Mouse (Mus musculus): ENCODE measurements around the gene Wdr46. TPM values are rescaled to one million over a fixed set of nuclear protein-coding genes. Genes with fewer than 3 reads are reported as not detected.

Gene Wdr46
- polyA plus RNA-seq, 1 experiment from 2014 or later = 18.9 TPM

DNA sequence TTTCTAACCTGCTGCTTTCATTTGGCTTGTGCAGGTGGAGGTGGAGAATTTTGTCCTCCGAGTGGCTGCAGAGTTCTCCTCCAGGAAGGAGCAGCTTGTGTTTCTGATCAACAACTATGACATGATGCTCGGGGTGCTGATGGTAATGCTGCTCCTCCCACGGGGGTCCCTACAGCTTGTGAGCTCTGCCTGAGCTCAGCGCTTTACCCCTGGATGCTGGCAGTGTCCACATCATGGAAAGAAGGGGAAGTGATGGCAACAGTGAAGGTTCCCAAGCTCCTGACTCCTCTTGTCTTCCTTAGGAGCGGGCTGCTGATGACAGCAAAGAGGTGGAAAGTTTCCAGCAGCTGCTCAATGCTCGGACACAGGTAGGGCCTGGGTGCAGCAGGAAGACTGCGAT, 22.4 kb downstream of the Wdr46 start:
- Histone ChIP-seq H3K4me1 (ENCODE audit: control insufficient read depth, insufficient read depth, low read length) (no peaks in the 10 kb centered on the region), H3K27me3 (ENCODE audit: control insufficient read depth, insufficient read depth, low read length) (no peaks in the 10 kb centered on the region), H3K27ac (ENCODE audit: low read depth, low read length) (no peak overlapping the region), H3K9ac (replicated peaks; ENCODE audit: low read depth, low read length) (no peak overlapping the region), H3K4me3 (ENCODE audit: low read depth, low read length) (no peak overlapping the region), H3K36me3 (ENCODE audit: control insufficient read depth, insufficient read depth, low read length) (peaks cover 54% of the 10 kb centered on the region), H3K4me2 (ENCODE audit: low read depth, low read length) (no peak overlapping the region), H3K9me3 (ENCODE audit: control insufficient read depth, low read length) (no peaks in the 10 kb centered on the region)
- 97% methylated on average over 7 of the region's 7 CpGs for WGBS
- no peak for ATAC-seq (ENCODE audit: low read depth)

DNA sequence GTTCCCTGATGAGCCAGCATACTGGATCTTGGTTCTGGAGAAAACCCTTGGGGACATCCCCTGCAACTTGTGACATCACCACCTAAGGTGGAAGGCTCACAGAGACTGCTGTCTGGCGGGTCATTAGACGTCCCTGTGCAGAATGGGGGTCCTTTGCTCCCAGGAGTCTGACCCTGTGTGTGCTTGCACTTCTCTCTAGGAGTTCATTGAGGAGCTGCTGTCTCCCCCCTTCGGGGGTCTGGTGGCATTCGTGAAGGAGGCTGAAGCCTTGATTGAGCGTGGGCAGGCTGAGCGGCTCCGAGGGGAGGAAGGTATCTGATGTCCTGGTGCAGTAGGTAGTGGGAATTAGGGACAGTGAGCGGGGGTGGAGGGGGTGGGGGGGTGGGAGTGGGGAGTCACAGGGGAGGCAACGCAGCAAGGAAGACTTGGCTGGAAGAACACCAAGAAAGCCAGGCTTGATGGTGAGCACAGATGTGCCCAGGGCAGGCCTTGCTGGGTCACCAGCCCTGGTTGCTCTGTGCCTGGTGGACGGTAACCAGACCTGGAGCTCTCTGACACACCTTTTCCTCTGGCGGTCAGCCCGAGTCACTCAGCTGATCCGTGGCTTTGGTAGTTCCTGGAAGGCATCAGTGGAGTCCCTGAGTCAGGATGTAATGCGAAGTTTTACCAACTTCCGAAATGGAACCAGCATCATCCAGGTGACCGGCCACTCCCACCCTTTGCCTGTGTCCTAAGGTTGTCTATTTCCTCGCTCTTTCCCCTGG, 24.8 kb downstream of the Wdr46 start:
- Histone ChIP-seq H3K27ac (ENCODE audit: low read depth, low read length) (no peak overlapping the region), H3K4me2 (ENCODE audit: low read depth, low read length) (no peak overlapping the region), H3K9ac (replicated peaks; ENCODE audit: low read depth, low read length) (no peak overlapping the region), H3K36me3 (ENCODE audit: control insufficient read depth, insufficient read depth, low read length) (peaks cover 32% of the 10 kb centered on the region), H3K27me3 (ENCODE audit: control insufficient read depth, insufficient read depth, low read length) (no peaks in the 10 kb centered on the region), H3K9me3 (ENCODE audit: control insufficient read depth, low read length) (no peaks in the 10 kb centered on the region), H3K4me3 (ENCODE audit: low read depth, low read length) (no peak overlapping the region), H3K4me1 (ENCODE audit: control insufficient read depth, insufficient read depth, low read length) (no peaks in the 10 kb centered on the region; the same call in 1 of the 2 replicates)
- 95% methylated on average over 17 of the region's 17 CpGs for WGBS
- no peak for ATAC-seq (ENCODE audit: low read depth)

DNA sequence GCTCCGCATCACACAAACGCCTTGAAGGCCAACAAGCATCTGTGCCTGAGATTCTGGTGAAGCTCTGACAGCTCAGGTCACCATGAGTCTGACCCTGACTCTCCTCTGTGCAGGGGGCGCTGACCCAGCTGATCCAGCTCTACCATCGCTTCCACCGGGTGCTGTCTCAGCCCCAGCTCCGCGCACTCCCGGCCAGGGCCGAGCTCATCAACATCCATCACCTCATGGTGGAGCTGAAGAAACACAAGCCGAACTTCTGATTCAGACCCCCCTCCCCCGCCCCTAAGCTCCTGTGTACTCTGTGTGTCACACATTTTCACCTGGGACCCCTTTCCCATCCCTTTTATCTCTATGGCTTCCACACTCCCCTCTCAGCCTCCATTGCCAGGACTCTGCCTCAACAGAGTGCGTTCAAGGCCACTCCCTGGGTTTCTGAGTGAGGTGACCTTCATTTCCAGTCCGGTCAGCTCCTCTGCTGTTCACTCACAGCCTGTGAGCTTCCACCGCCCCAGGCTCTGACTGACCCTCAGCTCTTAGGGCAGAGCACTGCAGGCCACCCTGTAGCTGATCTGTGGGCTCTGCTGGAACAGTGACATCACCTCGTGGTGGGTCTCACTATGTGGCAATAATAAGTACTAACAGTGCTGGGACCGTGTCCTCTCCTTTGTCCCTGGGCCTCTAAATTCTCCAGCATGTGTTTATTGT, 25.5 kb downstream of the Wdr46 start:
- no peak overlapping the region for H3K4me3 ChIP-seq (ENCODE audit: low read depth, low read length)
- H3K4me1 ChIP-seq (ENCODE audit: control insufficient read depth, insufficient read depth, low read length) = no peaks in the 10 kb centered on the region; the same call in 1 of the 2 replicates
- H3K9me3 ChIP-seq (ENCODE audit: control insufficient read depth, low read length) = no peaks in the 10 kb centered on the region
- H3K9ac ChIP-seq (replicated peaks; ENCODE audit: low read depth, low read length) = no peak overlapping the region
- no peak overlapping the region for H3K4me2 ChIP-seq (ENCODE audit: low read depth, low read length)
- no peak for ATAC-seq (ENCODE audit: low read depth)
- H3K27me3 ChIP-seq (ENCODE audit: control insufficient read depth, insufficient read depth, low read length) = no peaks in the 10 kb centered on the region
- 89% methylated on average over 16 of the region's 16 CpGs for WGBS
- H3K36me3 ChIP-seq (ENCODE audit: control insufficient read depth, insufficient read depth, low read length) = peaks cover 31% of the 10 kb centered on the region
- no peak overlapping the region for H3K27ac ChIP-seq (ENCODE audit: low read depth, low read length)

DNA sequence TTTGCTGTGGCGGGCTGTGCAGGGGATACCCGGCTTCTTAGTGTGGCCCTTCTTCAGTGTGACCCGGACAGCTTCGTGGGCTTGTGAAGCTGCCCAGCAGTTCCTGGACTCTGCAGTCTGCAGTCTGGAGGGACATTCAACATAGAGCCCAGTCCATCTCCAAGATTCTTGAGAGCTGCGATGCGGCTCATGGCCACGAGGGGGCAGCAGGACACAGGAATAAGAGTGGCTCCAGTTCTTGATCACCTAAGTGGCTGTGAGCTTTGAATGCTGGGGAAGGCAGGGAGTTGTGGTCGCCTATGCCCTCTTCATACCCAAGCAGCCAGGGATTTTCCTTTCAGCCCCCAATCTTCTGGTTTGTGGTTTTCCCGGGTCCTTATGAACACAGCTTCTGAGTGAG, 28.0 kb downstream of the Wdr46 start:
- peak; percentile 75 for ATAC-seq (ENCODE audit: low read depth)
- Histone ChIP-seq H3K4me2 (ENCODE audit: low read depth, low read length) (no peak overlapping the region), H3K27me3 (ENCODE audit: control insufficient read depth, insufficient read depth, low read length) (no peaks in the 10 kb centered on the region), H3K4me3 (ENCODE audit: low read depth, low read length) (no peak overlapping the region), H3K9me3 (ENCODE audit: control insufficient read depth, low read length) (no peaks in the 10 kb centered on the region), H3K9ac (replicated peaks; ENCODE audit: low read depth, low read length) (no peak overlapping the region), H3K27ac (ENCODE audit: low read depth, low read length) (no peak overlapping the region), H3K36me3 (ENCODE audit: control insufficient read depth, insufficient read depth, low read length) (peaks cover 17% of the 10 kb centered on the region), H3K4me1 (ENCODE audit: control insufficient read depth, insufficient read depth, low read length) (no peaks in the 10 kb centered on the region; the same call in 1 of the 2 replicates)
- 1% methylated on average over 9 of the region's 9 CpGs for WGBS

DNA sequence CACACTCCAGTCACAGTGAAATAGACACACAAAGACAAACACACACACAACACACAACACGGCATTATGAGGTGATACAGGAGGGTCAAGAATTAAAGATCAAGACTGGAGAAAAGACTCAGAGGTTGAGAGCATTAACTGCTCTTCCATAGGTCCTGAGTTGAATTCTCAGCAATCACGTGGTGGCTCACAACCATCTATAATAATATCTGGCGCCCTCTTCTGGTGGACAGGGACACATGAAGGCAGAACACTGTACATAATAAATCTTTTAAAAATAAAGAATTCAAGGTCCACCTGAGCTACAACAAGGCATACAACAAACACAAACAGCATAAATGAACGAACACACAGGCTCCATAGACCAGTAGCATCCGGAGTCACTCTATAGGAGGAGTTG, 28.5 kb downstream of the Wdr46 start:
- peak; percentile 69; the same call in 1 of the 2 replicates for ATAC-seq (ENCODE audit: low read depth)
- Histone ChIP-seq H3K36me3 (ENCODE audit: control insufficient read depth, insufficient read depth, low read length) (peaks cover 17% of the 10 kb centered on the region), H3K4me1 (ENCODE audit: control insufficient read depth, insufficient read depth, low read length) (no peaks in the 10 kb centered on the region; the same call in 1 of the 2 replicates), H3K27me3 (ENCODE audit: control insufficient read depth, insufficient read depth, low read length) (no peaks in the 10 kb centered on the region), H3K9ac (replicated peaks; ENCODE audit: low read depth, low read length) (no peak overlapping the region), H3K9me3 (ENCODE audit: control insufficient read depth, low read length) (no peaks in the 10 kb centered on the region), H3K27ac (ENCODE audit: low read depth, low read length) (no peak overlapping the region), H3K4me2 (ENCODE audit: low read depth, low read length) (no peak overlapping the region), H3K4me3 (ENCODE audit: low read depth, low read length) (no peak overlapping the region)
- WGBS = 34% methylated on average over 5 of the region's 5 CpGs

DNA sequence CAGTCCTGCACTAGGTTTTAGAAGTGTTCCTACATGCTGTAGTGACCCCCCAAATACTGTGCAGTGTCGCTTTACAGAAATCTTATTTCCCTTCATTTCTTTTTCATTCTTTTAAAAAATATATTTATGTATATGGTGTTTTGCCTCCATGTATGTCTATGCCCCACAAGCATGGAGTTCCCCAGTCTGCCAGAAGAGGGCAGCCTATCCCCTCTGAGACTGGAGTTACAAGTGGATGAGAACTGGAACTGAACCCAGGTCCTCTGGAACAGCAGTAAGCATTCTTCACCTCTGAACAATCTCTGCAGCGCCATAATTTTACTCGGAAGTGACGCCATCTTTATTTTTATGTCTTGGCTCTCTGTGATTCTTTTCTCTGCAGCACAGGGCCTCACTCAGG, 28.9 kb downstream of the Wdr46 start:
- Histone ChIP-seq H3K4me1 (ENCODE audit: control insufficient read depth, insufficient read depth, low read length) (no peaks in the 10 kb centered on the region; the same call in 1 of the 2 replicates), H3K36me3 (ENCODE audit: control insufficient read depth, insufficient read depth, low read length) (peaks cover 17% of the 10 kb centered on the region), H3K4me2 (ENCODE audit: low read depth, low read length) (no peak overlapping the region), H3K27ac (ENCODE audit: low read depth, low read length) (no peak overlapping the region), H3K9me3 (ENCODE audit: control insufficient read depth, low read length) (no peaks in the 10 kb centered on the region), H3K27me3 (ENCODE audit: control insufficient read depth, insufficient read depth, low read length) (no peaks in the 10 kb centered on the region), H3K4me3 (ENCODE audit: low read depth, low read length) (no peak overlapping the region), H3K9ac (replicated peaks; ENCODE audit: low read depth, low read length) (no peak overlapping the region)
- ATAC-seq (ENCODE audit: low read depth) = no peak
- 76% methylated on average over 4 of the region's 4 CpGs for WGBS

DNA sequence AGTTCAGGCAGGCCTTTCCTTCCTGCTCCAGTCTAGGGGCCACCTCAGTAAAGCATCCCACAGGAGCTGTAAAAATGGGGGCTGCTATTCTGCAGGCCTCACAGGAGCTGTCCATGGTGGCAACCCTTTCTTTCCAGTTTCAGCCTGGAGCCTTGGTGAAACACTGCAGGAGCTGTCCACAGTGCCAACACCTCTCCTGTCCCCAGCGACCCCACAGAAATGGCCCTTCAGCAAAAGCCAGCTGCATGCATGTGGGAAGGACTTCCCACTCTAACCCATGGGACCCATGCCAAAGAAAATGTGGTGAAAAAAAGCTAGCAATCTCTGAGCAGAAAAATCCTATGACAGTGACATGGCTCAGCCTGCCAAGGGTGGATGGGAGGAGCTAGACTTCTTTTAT, 32.2 kb downstream of the Wdr46 start:
- ATAC-seq (ENCODE audit: low read depth) = no peak
- Histone ChIP-seq H3K4me3 (ENCODE audit: low read depth, low read length) (no peak overlapping the region), H3K27me3 (ENCODE audit: control insufficient read depth, insufficient read depth, low read length) (no peaks in the 10 kb centered on the region; the same call in 1 of the 2 replicates), H3K9ac (replicated peaks; ENCODE audit: low read depth, low read length) (no peak overlapping the region), H3K9me3 (ENCODE audit: control insufficient read depth, low read length) (no peaks in the 10 kb centered on the region), H3K36me3 (ENCODE audit: control insufficient read depth, insufficient read depth, low read length) (no peaks in the 10 kb centered on the region), H3K4me1 (ENCODE audit: control insufficient read depth, insufficient read depth, low read length) (no peaks in the 10 kb centered on the region; the same call in 1 of the 2 replicates), H3K4me2 (ENCODE audit: low read depth, low read length) (no peak overlapping the region), H3K27ac (ENCODE audit: low read depth, low read length) (no peak overlapping the region)
- 14% methylated on average over 1 of the region's 1 CpGs for WGBS

DNA sequence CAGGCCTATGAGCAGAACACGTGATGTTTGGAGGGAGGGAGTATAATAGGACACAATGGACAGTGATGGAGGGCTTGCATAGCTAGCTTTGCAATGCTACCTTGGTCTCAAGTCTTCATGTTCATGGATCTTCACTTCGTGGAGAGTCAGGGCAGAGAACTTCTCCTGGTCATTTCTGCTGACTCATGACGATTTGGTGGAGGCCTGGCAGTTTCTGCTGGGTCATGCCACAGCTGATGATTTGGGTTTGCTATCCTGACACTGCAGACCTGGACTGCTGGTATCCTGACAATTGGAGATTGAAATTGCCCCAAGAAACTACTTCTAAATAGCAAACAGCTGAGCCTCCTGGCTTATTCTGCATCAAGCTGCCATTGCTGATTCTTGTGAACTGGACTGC, 33.1 kb downstream of the Wdr46 start:
- H3K9me3 ChIP-seq (ENCODE audit: control insufficient read depth, low read length) = no peaks in the 10 kb centered on the region
- 66% methylated on average over 3 of the region's 3 CpGs for whole genome bisulfite sequencing
- H3K27me3 ChIP-seq (ENCODE audit: control insufficient read depth, insufficient read depth, low read length) = peaks cover 4% of the 10 kb centered on the region
- H3K4me3 ChIP-seq (ENCODE audit: low read depth, low read length) = no peak overlapping the region
- no peaks in the 10 kb centered on the region for H3K36me3 ChIP-seq (ENCODE audit: control insufficient read depth, insufficient read depth, low read length)
- no peak for ATAC-seq (ENCODE audit: low read depth)
- H3K4me2 ChIP-seq (ENCODE audit: low read depth, low read length) = no peak overlapping the region
- no peaks in the 10 kb centered on the region; the same call in 1 of the 2 replicates for H3K4me1 ChIP-seq (ENCODE audit: control insufficient read depth, insufficient read depth, low read length)
- no peak overlapping the region for H3K9ac ChIP-seq (replicated peaks; ENCODE audit: low read depth, low read length)
- no peak overlapping the region for H3K27ac ChIP-seq (ENCODE audit: low read depth, low read length)

Measured in neural tube, embryonic 14.5 days (tissue).